Comparison of ENCODE assay signal across 28 mouse cellular contexts in genomic region chr3:75085762-75086161, GRCm38 (mm10).
"Had no signal": no experiment of that assay in that cellular context is flagged by ENCODE, and none has a peak within 500 bp of the region (broad histone marks: within the 10 kb centered on the region; RNA-seq: fewer than 3 reads in every experiment).

No protein-coding gene starts in this region.

- H3K4me1 ChIP-seq: heart, embryonic 13.5 days; heart, embryonic 15.5 days; hindbrain, embryonic 10.5 days; hindbrain, embryonic 12.5 days; hindbrain, embryonic 15.5 days; kidney, embryonic 15.5 days; limb, embryonic 13.5 days; limb, embryonic 15.5 days; liver, embryonic 12.5 days had no signal

- H3K4me3 ChIP-seq: gastrocnemius, adult 2 months; heart, embryonic 13.5 days; heart, embryonic 15.5 days; hindbrain, embryonic 10.5 days; hindbrain, embryonic 12.5 days; hindbrain, embryonic 15.5 days; kidney, embryonic 15.5 days; limb, embryonic 13.5 days; limb, embryonic 15.5 days; liver, embryonic 12.5 days had no signal

- H3K27ac ChIP-seq: gastrocnemius, adult 2 months; heart, embryonic 13.5 days; heart, embryonic 15.5 days; hindbrain, embryonic 10.5 days; hindbrain, embryonic 12.5 days; hindbrain, embryonic 15.5 days; hindbrain, postnatal 0 days; kidney, embryonic 15.5 days; kidney, postnatal 0 days; limb, embryonic 13.5 days; limb, embryonic 15.5 days; liver, embryonic 12.5 days; liver, embryonic 14.5 days had no signal

- H3K27me3 ChIP-seq: heart, embryonic 13.5 days; heart, embryonic 15.5 days; hindbrain, embryonic 12.5 days; hindbrain, embryonic 15.5 days; kidney, embryonic 15.5 days; limb, embryonic 13.5 days; limb, embryonic 15.5 days; liver, embryonic 12.5 days had no signal

- DNase-seq: gastrocnemius, adult 2 months; gastrocnemius, postnatal 10 days; gastrocnemius, postnatal 25 days; heart, adult 18-20 months; heart, postnatal 14 days; heart, postnatal 4 days; kidney, adult 11 months; kidney, adult 2 months; kidney, adult 9 months; kidney, postnatal 14 days; kidney, postnatal 36 days; layer of hippocampus, adult 9-11 months; layer of hippocampus, postnatal 36 days; left cerebral cortex, postnatal 4 days had no signal

- ATAC-seq: hindbrain, postnatal 0 days; intestine, embryonic 16.5 days; liver, embryonic 12.5 days had no signal

- H3K36me3 ChIP-seq: heart, embryonic 13.5 days; heart, embryonic 15.5 days; hindbrain, embryonic 10.5 days; hindbrain, embryonic 12.5 days; hindbrain, embryonic 15.5 days; kidney, embryonic 15.5 days; limb, embryonic 13.5 days; limb, embryonic 15.5 days; liver, embryonic 12.5 days had no signal

- H3K4me2 ChIP-seq: heart, embryonic 11.5 days; heart, embryonic 13.5 days; heart, embryonic 15.5 days; hindbrain, embryonic 12.5 days; hindbrain, embryonic 15.5 days; kidney, embryonic 15.5 days; limb, embryonic 13.5 days; limb, embryonic 15.5 days; liver, embryonic 12.5 days had no signal

- H3K9me3 ChIP-seq: heart, embryonic 13.5 days; heart, embryonic 15.5 days; hindbrain, embryonic 10.5 days; hindbrain, embryonic 12.5 days; hindbrain, embryonic 15.5 days; kidney, embryonic 15.5 days; limb, embryonic 13.5 days; limb, embryonic 15.5 days; liver, embryonic 12.5 days had no signal

- H3K9ac ChIP-seq: heart, embryonic 13.5 days; heart, embryonic 15.5 days; hindbrain, embryonic 12.5 days; hindbrain, embryonic 15.5 days; kidney, embryonic 15.5 days; limb, embryonic 13.5 days; limb, embryonic 15.5 days; liver, embryonic 12.5 days; liver, embryonic 14.5 days had no signal
